Mouse (Mus musculus): ENCODE measurements around the gene Wdr91.

DNA sequence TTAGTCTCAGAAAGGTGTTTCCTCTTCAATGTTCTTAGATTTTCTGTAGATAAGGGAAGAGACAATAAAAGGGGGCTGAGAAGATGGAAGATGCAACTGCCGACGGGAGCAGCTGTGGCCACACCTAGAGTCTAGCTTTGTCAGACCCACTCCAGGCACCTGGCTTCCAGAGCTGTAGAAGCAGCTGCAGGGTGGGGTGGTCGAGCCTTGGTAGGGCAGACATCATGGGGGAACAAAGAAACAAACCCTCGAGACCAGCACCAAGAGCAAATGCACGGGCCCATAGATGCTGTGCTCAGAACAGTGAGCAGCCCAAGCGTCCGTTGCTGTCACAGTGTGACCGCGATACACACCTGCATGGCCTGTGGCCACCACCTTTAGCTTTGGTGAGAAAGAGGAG lies 31.8 kb upstream of the Wdr91 start:
- no peak for TF ChIP-seq POLR2A (IDR thresholded peaks at IDR 0.05; ENCODE audit: low read depth, low read length)
- TF ChIP-seq CTCF (IDR thresholded peaks at IDR 0.05; ENCODE audit: borderline replicate concordance, insufficient read depth, low read length) = no peak
